In genomic region chr11:96350791-96351190, GRCm38 (mm10) we compare ENCODE assay signal across 12 mouse cellular contexts. TPM values are rescaled to one million over a fixed set of nuclear protein-coding genes. Genes with fewer than 3 reads are reported as not detected.
DNase-seq lines count a peak whose midpoint lies in the region; ATAC-seq and TF ChIP-seq lines count a peak whose summit lies in the region.
"Had no signal": no experiment of that assay in that cellular context is flagged by ENCODE, and none has a peak within 500 bp of the region (broad histone marks: within the 10 kb centered on the region; RNA-seq: fewer than 3 reads in every experiment).

No protein-coding gene starts in this region.

- TF ChIP-seq CTCF in lung, embryonic 14.5 days (IDR thresholded peaks at IDR 0.05; ENCODE audit: low read depth) = no peak

- DNase-seq in embryo, embryonic 10 days (ENCODE audit: low spot score) = peak; percentile 41
- DNase-seq in embryo, embryonic 11 days = no peak
- peak; percentile 59 for DNase-seq in lung, embryonic 14.5 days
- DNase-seq in lung, postnatal 25 days (ENCODE audit: low spot score) = no peak
- DNase-seq in spleen, adult 18-20 months = no peak
- DNase-seq in cerebellum, postnatal 10 days = no peak
- DNase-seq: adrenal gland, postnatal 25 days; cerebellum, adult 18-20 months; thymus, adult 18-20 months had no signal

- H3K4me3 ChIP-seq in lung, embryonic 14.5 days (ENCODE audit: low read depth, low read length) = peak overlapping the region; percentile 77
- no peak overlapping the region for H3K4me3 ChIP-seq in intestine, embryonic 15.5 days (replicated peaks)
- H3K4me3 ChIP-seq in stomach, embryonic 15.5 days (replicated peaks) = peak overlapping the region; percentile 56; the same call in 1 of the 2 replicates
- H3K4me3 ChIP-seq: limb, embryonic 13.5 days had no signal

- H3K4me2 ChIP-seq in lung, embryonic 14.5 days = peak overlapping the region; percentile 83
- H3K4me2 ChIP-seq in intestine, embryonic 15.5 days (replicated peaks) = peak overlapping the region; percentile 85
- peak overlapping the region; percentile 72 for H3K4me2 ChIP-seq in stomach, embryonic 15.5 days

- peaks cover 24% of the 10 kb centered on the region for H3K4me1 ChIP-seq in lung, embryonic 14.5 days (ENCODE audit: insufficient read depth)
- H3K4me1 ChIP-seq in intestine, embryonic 15.5 days (replicated peaks) = peaks cover 40% of the 10 kb centered on the region
- peaks cover 35% of the 10 kb centered on the region for H3K4me1 ChIP-seq in stomach, embryonic 15.5 days

- peak overlapping the region; percentile 98 for H3K9ac ChIP-seq in lung, embryonic 14.5 days
- H3K9ac ChIP-seq in intestine, embryonic 15.5 days = no peak overlapping the region
- H3K9ac ChIP-seq in stomach, embryonic 15.5 days = no peak overlapping the region
- H3K9ac ChIP-seq: limb, embryonic 13.5 days had no signal

- 50% methylated on average over 2 of the region's 2 CpGs for WGBS in lung, embryonic 14.5 days
- 55% methylated on average over 2 of the region's 2 CpGs for WGBS in intestine, embryonic 15.5 days
- WGBS in stomach, embryonic 15.5 days = 47% methylated on average over 2 of the region's 2 CpGs

- ATAC-seq in lung, embryonic 14.5 days (ENCODE audit: insufficient read depth) = no peak
- no peak for ATAC-seq in intestine, embryonic 15.5 days
- ATAC-seq in stomach, embryonic 15.5 days (ENCODE audit: insufficient read depth, low FRiP score, low read depth) = no peak

- peak overlapping the region; percentile 98 for H3K27ac ChIP-seq in lung, embryonic 14.5 days (ENCODE audit: low read depth)
- H3K27ac ChIP-seq in intestine, embryonic 15.5 days = peak overlapping the region; percentile 94
- H3K27ac ChIP-seq in stomach, embryonic 15.5 days = peak overlapping the region; percentile 98
- H3K27ac ChIP-seq: limb, embryonic 13.5 days had no signal

- H3K9me3 ChIP-seq in lung, embryonic 14.5 days (ENCODE audit: low read depth, low read length) = no peaks in the 10 kb centered on the region
- H3K9me3 ChIP-seq in intestine, embryonic 15.5 days = no peaks in the 10 kb centered on the region
- no peaks in the 10 kb centered on the region for H3K9me3 ChIP-seq in stomach, embryonic 15.5 days
- H3K9me3 ChIP-seq: limb, embryonic 13.5 days had no signal

- H3K27me3 ChIP-seq in lung, embryonic 14.5 days (ENCODE audit: insufficient read depth, low read length) = peaks cover 5% of the 10 kb centered on the region; the same call in 1 of the 2 replicates
- H3K27me3 ChIP-seq in intestine, embryonic 15.5 days (replicated peaks) = peaks cover 3% of the 10 kb centered on the region; the same call in 1 of the 2 replicates
- H3K27me3 ChIP-seq in stomach, embryonic 15.5 days (replicated peaks) = peaks cover 12% of the 10 kb centered on the region

- H3K36me3 ChIP-seq in lung, embryonic 14.5 days (ENCODE audit: insufficient read depth) = peaks cover 28% of the 10 kb centered on the region
- H3K36me3 ChIP-seq in intestine, embryonic 15.5 days = 0 out of 2 replicates have a peak, but pooled peaks cover 3% of the 10 kb centered on the region
- no peaks in the 10 kb centered on the region for H3K36me3 ChIP-seq in stomach, embryonic 15.5 days
- H3K36me3 ChIP-seq: limb, embryonic 13.5 days had no signal

RNA-seq across cellular contexts. Expression of gene Hoxb2, which starts 0.5 kb away (rescaled TPM):
- polyA plus RNA-seq in lung, embryonic 14.5 days (2014; fragmentation: Nextera tagmentation; extraction: Ambion mirVana) = 48.9 and 51.6 TPM in 2 replicates
- 17.7 and 19.8 TPM in 2 replicates for polyA plus RNA-seq in intestine, embryonic 15.5 days (2015; fragmentation: Nextera tagmentation; extraction: Ambion mirVana)
- polyA plus RNA-seq in stomach, embryonic 15.5 days (2015; fragmentation: Nextera tagmentation; extraction: Ambion mirVana) = 20.3 and 21.0 TPM in 2 replicates

RNA-seq across cellular contexts. Expression of gene Hoxb1, which starts 14.8 kb away (rescaled TPM):
- polyA plus RNA-seq in lung, embryonic 14.5 days (2014; fragmentation: Nextera tagmentation; extraction: Ambion mirVana) = 0.08 TPM in 1 of 2 replicates, not detected in the other
- 0.30 TPM in 1 of 2 replicates, not detected in the other for polyA plus RNA-seq in intestine, embryonic 15.5 days (2015; fragmentation: Nextera tagmentation; extraction: Ambion mirVana)
- polyA plus RNA-seq in stomach, embryonic 15.5 days (2015; fragmentation: Nextera tagmentation; extraction: Ambion mirVana) = 0.10 TPM in 1 of 2 replicates, not detected in the other

RNA-seq across cellular contexts. Expression of gene Hoxb3, which starts 27.7 kb away (rescaled TPM):
- polyA plus RNA-seq in lung, embryonic 14.5 days (2014; fragmentation: Nextera tagmentation; extraction: Ambion mirVana) = 3.9 and 6.3 TPM in 2 replicates
- polyA plus RNA-seq in intestine, embryonic 15.5 days (2015; fragmentation: Nextera tagmentation; extraction: Ambion mirVana) = 1.8 and 2.7 TPM in 2 replicates
- 2.5 and 2.7 TPM in 2 replicates for polyA plus RNA-seq in stomach, embryonic 15.5 days (2015; fragmentation: Nextera tagmentation; extraction: Ambion mirVana)

RNA-seq across cellular contexts. Expression of gene Hoxb4, which starts 32.7 kb away (rescaled TPM):
- 3.8 and 3.9 TPM in 2 replicates for polyA plus RNA-seq in lung, embryonic 14.5 days (2014; fragmentation: Nextera tagmentation; extraction: Ambion mirVana)
- 2.8 and 3.2 TPM in 2 replicates for polyA plus RNA-seq in intestine, embryonic 15.5 days (2015; fragmentation: Nextera tagmentation; extraction: Ambion mirVana)
- polyA plus RNA-seq in stomach, embryonic 15.5 days (2015; fragmentation: Nextera tagmentation; extraction: Ambion mirVana) = 3.4 and 3.6 TPM in 2 replicates

RNA-seq across cellular contexts. Expression of gene Hoxb5, which starts 47.7 kb away (rescaled TPM):
- polyA plus RNA-seq in lung, embryonic 14.5 days (2014; fragmentation: Nextera tagmentation; extraction: Ambion mirVana) = 65.9 and 76.1 TPM in 2 replicates
- 27.2 and 31.3 TPM in 2 replicates for polyA plus RNA-seq in intestine, embryonic 15.5 days (2015; fragmentation: Nextera tagmentation; extraction: Ambion mirVana)
- polyA plus RNA-seq in stomach, embryonic 15.5 days (2015; fragmentation: Nextera tagmentation; extraction: Ambion mirVana) = 17.6 and 17.9 TPM in 2 replicates

Comparison
In these comparisons a context has a peak if more than half of its experiments do, and no peak if none do; other contexts are left out.
1. DNase-seq: peak in embryo, embryonic 10 days (single experiment) and lung, embryonic 14.5 days (single experiment); none in embryo, embryonic 11 days (single experiment), lung, postnatal 25 days (single experiment), spleen, adult 18-20 months (0 of 2) and cerebellum, postnatal 10 days (0 of 2).
2. Peak in every context shown above with its lines, with median percentiles within 50 percentile points of each other: H3K27ac ChIP-seq and H3K4me2 ChIP-seq.